In genomic region chr12:85686466-85687216, GRCm38 (mm10) we compare ENCODE assay signal across 8 mouse cellular contexts. TPM values are rescaled to one million over a fixed set of nuclear protein-coding genes. Genes with fewer than 3 reads are reported as not detected.
A peak's percentile ranks its signal among the peaks of the same experiment; 100 is the strongest.
DNase-seq lines count a peak whose midpoint lies in the region; TF ChIP-seq lines count a peak whose summit lies in the region.

Gene Batf, plus strand, starts transcription at chr12:85686669.

- no peak for TF ChIP-seq CTCF in testis, adult 2 months (IDR thresholded peaks at IDR 0.05; ENCODE audit: control insufficient read depth, insufficient read depth, insufficient replicate concordance, low read depth, low read length)
- no peak for TF ChIP-seq CTCF in lung, adult 2 months (IDR thresholded peaks at IDR 0.05; ENCODE audit: insufficient read depth, low read length)

- 28% methylated on average over 22 of the region's 22 CpGs for WGBS in lung, adult 2 months

- H3K27ac ChIP-seq in testis, adult 2 months (ENCODE audit: control insufficient read depth, insufficient read depth, low read depth, low read length): no peak within 1 kb of the TSS

- no peaks in the 10 kb centered on the region for H3K36me3 ChIP-seq in testis, adult 2 months (ENCODE audit: control insufficient read depth, insufficient read depth, low read length)
- no peaks in the 10 kb centered on the region for H3K36me3 ChIP-seq in splenic B cell, adult 2 months (ENCODE audit: control insufficient read depth, insufficient read depth, low read length, poor library complexity, severe bottlenecking)

- intact Hi-C loops in heart, postnatal 36 days (cut with DNase I): no loop called here

- no peak for DNase-seq in testis, postnatal 14 days (ENCODE audit: low spot score)
- peak; percentile 36 to 38 for DNase-seq in heart, postnatal 36 days
- peak; percentile 52 for DNase-seq in lung, adult 2 months
- peak; percentile 70 for DNase-seq in splenic B cell, adult 2 months (ENCODE audit: low read depth, low spot score)
- DNase-seq in urinary bladder, postnatal 10 days (ENCODE audit: low spot score): no peak
- DNase-seq in adrenal gland, adult 2 months: no peak
- no peak for DNase-seq in cerebellum, adult 9-11 months

- peak within 1 kb of the TSS; percentile 53 for H3K4me3 ChIP-seq in testis, adult 2 months (ENCODE audit: control insufficient read depth, low read depth, low read length)
- H3K4me3 ChIP-seq in lung, adult 2 months (replicated peaks; ENCODE audit: extremely low read depth, low read depth, low read length): peak within 1 kb of the TSS; percentile 62

- H3K27me3 ChIP-seq in testis, adult 2 months (ENCODE audit: control insufficient read depth, insufficient read depth, low read length): peaks cover 2% of the 10 kb centered on the region
- no peaks in the 10 kb centered on the region for H3K27me3 ChIP-seq in splenic B cell, adult 2 months (ENCODE audit: control insufficient read depth, insufficient read depth, low read length, poor library complexity, severe bottlenecking)

- TF ChIP-seq POLR2A in testis, adult 2 months (IDR thresholded peaks at IDR 0.05; ENCODE audit: control insufficient read depth, low read depth, low read length): no peak
- 0 out of 2 replicates have a peak, but pooled peaks have one; percentile 34 for TF ChIP-seq POLR2A in lung, adult 2 months (IDR thresholded peaks at IDR 0.05; ENCODE audit: borderline replicate concordance, extremely low read depth, low read depth, low read length)

- peaks cover 7% of the 10 kb centered on the region for H3K4me1 ChIP-seq in testis, adult 2 months (ENCODE audit: control insufficient read depth, insufficient read depth, low read length)
- H3K4me1 ChIP-seq in lung, adult 2 months (ENCODE audit: control insufficient read depth, insufficient read depth, low read length): no peaks in the 10 kb centered on the region

RNA-seq across cellular contexts. Expression of gene Batf, which starts in this region (rescaled TPM):
- polyA plus RNA-seq in testis, adult 2 months (2012; rRNA removed): 0.59 and 1.1 TPM in 2 replicates
- total RNA-seq in heart, postnatal 36 days (2021): 1 to 10 TPM in 1 of 2 experiments, under 1 TPM in 1; 0.64 to 1.2 TPM
- polyA plus RNA-seq in lung, adult 2 months (2012; rRNA removed): 8.7 and 10.5 TPM in 2 replicates
- total RNA-seq in adrenal gland, adult 2 months (2021): under 1 TPM; 0.41 to 0.81 TPM
- 0.44 and 1.9 TPM in 2 replicates for polyA plus RNA-seq in adrenal gland, adult 2 months (2012; rRNA removed)

Comparison
In these comparisons a context has a peak if more than half of its experiments do, and no peak if none do; other contexts are left out.
1. DNase-seq: peak in heart, postnatal 36 days (2 of 2), lung, adult 2 months (single experiment) and splenic B cell, adult 2 months (single experiment); none in testis, postnatal 14 days (single experiment), urinary bladder, postnatal 10 days (single experiment), adrenal gland, adult 2 months (single experiment) and cerebellum, adult 9-11 months (single experiment).